Mouse (Mus musculus) cerebellum, postnatal 10 days (tissue): ENCODE results near the gene Tfip11.
A peak's percentile ranks its signal among the peaks of the same experiment; 100 is the strongest.
"Not testable (repeated sequence)": the region's sequence is repeated elsewhere in the genome, so short reads cannot be mapped to it uniquely, and the experiment has no call there.

Experiments
- DNase-seq, 2 experiments: peaks; one replicate each; pipeline ENCODE4 v3.0.0; 2021; ENCODE audit warnings: mixed read lengths in 2 of 2

Tfip11 gene

DNA sequence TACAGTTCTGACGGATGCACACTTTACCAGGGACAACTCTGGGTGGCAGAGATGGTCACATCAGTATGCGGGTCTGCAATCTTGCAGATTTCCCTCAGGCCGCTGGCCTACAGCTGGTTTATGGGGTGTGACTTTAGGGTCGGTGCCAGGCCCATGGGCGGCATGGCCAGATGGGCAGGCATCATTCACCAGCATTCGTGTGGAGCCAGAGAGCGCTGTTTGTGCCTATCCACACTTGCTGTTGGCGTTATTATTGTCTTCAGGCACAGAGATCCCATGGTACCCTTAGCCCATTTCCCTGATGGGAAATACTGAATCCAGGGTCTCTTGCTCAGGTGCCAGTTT, 35.6 kb upstream of the Tfip11 start:
- DNase-seq: peak; percentile 62 to 67

DNA sequence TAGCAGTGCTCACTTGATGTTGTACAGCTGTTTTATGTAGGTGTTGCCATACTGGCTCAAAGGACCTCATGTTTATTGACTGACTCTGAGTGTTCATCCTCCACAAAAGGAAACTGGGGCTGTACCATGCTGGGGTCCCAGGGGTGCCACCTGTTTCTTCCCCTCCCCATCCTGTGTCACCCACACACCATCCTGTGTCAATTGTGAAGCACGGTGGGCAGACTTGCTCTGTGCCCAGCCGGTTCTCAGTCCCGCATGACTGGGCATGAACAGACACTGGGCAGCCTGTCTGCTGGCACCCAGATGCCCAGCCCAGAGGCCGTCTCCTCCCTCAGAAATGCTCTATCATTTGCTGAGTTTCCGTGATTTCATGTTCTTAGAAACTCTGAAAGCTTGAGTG, 34.3 kb upstream of the Tfip11 start:
- DNase-seq: peak; percentile 53 to 66

DNA sequence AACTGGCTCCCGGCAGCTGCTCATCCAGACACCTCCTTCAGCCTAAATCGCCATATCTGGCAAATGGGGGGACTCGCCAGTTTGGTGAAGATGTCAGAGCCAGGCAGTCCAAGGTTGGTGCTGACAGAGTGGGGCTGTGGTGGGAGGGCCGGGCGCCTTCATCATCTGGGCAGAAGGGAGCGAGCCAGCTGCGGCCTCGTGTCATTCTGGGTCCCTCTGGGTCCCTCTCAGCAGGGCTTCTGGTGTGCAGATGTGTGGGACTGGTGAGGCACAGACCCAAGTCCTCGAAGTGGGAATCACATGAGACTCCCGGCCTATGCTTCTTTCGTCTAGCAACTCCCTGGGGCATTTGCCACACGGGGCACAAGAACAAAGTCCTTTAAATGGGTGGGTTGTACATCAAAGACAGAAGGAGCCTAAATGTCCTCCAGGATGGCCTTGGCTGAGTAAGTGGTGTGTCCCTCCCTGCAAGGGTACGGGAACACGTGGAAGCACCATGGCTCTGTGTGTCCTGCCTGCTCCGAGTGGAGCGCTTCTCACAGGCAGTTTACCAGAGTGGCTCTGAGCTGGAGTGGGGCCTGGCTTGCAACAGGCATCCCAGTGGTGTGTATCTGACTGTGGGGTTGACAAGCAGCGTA, 33.7 kb upstream of the Tfip11 start:
- no peak for DNase-seq

- no peak for DNase-seq
These were observed 32.4 kb upstream of the Tfip11 start for GRCm38 (mm10) chr5:112293800-112294199.

DNA sequence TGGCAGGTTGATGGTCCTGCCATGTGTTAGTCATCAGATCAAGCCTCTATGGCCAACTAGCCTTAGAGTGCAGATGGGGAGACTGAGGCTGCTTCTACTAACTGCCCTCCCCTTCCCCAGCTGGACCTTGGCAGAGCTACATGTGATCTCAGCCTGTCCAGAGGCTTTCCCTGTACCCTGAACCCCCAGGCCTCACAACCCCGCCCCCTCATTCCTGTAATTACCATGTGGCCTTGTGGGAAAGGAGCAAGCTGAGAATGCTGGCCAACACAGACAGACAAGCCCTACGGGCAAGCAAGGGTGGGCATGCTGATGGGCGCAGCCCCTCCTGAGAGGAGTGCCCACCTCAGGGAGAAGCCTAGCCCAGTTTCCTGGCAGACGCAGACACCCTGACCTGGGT, 31.5 kb upstream of the Tfip11 start:
- no peak for DNase-seq

- no peak for DNase-seq
These were observed 31.0 kb upstream of the Tfip11 start for GRCm38 (mm10) chr5:112295162-112295561.

DNA sequence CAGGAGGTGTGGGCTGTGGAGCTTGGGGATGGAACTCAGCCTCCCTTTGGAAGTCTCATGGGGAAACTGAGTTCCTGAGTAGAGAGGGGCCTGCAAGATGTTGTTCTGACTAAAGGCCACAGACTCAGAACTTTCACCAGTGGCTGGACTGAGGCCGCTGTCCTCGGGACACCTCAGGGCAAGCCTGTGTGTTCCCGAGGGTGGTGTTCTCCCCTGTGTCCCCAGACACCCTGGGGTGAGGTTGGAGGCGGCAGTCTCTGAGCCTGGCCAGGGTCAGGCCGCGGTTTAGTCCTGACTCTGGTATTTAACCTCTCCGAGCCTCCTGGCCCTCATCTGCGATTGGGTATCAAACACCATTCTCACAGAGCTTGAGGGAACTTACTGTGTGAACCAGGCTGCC, 30.6 kb upstream of the Tfip11 start:
- DNase-seq: no peak

- peak in 1 of 2 experiments; percentile 44 for DNase-seq
These were observed 29.6 kb upstream of the Tfip11 start for GRCm38 (mm10) chr5:112296404-112297181.

- no peak for DNase-seq
These were observed 28.9 kb upstream of the Tfip11 start for GRCm38 (mm10) chr5:112297257-112297656.

DNA sequence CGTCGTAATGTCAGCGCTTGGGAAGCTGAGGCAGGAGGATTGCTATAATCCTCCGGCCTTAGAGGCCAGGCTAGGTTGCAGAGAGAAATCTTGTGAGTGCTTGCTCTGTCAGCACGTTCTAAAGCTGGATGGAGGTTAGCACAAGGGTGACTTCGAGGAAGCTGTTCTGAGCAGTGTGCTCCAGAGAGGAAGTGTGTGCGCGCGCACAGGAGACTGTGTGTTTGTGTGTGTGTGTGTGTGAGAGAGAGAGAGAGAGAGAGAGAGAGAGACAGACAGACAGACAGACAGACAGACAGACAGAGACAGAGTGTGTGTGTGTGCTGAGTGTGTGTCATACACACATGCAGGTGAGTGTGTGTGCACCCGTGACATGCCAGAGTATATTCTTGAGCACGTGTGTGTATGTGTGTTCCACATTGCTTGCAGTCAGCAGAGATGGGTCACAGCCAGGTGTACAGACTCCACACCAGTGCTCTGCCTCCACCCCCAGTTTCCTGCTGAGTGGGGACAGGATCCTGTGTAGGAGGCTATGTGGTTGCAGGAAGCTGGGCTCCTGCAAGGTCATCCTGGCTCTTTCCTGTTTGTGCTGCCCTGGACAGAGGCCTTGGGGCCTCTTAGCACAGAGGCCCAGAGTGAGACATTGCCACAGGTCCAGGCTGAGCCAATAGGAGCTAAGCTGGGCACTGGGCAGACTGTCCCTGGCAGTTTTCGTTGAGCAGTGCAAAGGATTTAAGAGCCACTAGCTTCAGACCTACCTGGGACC, 27.8 kb upstream of the Tfip11 start:
- DNase-seq: no peak

DNA sequence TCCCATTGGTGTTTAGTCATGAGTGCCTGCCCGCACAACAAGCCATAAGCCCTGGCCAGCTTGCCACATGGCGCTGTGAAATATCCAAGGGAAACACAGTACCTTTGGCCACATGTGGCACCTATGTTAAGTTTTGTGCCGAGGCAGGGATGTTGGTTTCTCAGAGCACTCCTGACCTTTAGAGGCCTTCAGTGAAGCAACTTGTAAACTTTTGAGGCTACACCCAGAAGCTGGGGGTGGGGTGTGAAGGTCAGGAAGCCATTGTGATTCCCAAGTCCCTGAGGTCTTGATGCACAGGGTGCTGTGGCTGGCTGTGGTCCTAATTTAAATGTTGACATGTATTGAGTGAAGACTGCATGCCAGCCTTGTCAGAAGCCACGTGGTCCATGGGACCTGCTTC, 26.8 kb upstream of the Tfip11 start:
- no peak for DNase-seq

- no peak for DNase-seq
These were observed 26.0 kb upstream of the Tfip11 start for GRCm38 (mm10) chr5:112300112-112300511.

GRCm38 (mm10) chr5:112300721-112301308, 25.3 kb upstream of the Tfip11 start:
- DNase-seq: no peak

DNA sequence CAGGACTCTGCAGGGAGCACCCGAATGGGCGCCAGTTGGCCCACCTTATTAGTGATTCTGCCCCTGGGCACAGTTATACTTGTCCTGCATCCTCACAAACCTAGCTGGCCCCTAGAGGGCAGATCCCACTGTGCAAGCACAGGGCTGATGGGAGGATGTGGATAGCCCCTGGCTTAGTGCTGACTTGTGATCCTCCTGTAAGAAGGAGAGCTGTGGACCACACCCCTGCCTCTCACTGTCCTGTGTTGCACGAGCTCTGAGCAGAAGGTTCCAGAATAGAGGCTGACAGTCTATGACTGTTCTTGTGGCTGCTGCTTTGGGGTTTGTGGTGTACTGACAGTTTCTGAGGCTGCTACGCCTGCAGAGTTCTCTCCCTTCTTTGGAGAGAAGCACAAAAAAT, 24.5 kb upstream of the Tfip11 start:
- no peak for DNase-seq

- no peak for DNase-seq
These were observed 23.8 kb upstream of the Tfip11 start for GRCm38 (mm10) chr5:112302310-112302709.

GRCm38 (mm10) chr5:112305842-112306241, 20.3 kb upstream of the Tfip11 start:
- no peak for DNase-seq

DNA sequence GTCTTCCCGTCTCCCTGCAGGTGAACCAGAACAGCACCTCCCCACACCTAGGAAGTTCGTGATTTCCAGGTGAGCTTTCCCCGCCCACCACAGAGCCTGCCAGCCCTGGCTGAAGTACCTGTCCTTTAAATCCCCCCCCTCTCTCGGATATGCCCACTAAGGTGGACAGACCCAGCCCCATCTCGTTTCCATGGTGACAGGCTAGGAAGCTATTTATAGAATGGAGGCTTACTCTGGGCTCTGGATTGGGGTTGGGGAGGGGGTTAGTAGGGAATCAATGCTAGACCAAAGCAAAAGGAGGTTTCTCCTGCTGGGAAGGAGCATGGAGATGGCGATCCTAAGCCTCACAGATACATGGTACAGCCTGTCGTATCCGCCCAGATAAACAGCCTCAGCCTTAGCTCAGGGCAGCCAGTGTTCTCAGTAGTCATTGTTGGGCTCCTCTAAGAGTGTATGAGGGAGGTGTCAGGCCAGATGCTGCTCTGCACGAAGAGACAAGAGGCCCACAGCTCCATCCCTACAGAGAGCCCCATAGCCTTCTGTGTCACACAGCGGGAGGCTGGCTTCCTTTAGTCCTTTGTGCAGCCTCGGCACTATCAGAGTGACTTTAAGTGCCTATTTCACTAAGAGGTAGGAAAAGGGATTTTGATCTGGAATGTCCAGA, 12.8 kb upstream of the Tfip11 start:
- no peak for DNase-seq

DNA sequence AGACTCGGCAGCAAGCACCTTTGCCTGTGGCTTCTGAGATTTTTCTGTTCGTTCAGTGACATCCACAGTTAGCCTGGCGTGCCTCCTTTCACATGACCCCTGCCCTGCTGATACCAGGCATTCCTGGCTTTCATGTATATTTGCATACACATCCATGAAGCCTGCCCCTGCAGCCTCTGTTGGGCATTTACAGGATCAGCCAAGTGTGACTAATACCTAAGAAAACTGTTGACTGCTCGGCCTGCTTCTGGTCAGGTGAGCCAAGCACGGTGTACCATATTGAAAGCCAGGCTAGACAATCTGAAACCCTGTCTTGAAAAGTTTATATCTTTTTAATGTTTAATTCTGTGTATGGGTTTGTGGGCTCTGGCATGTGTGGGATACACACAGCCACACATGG, 9.7 kb upstream of the Tfip11 start:
- no peak for DNase-seq

- no peak for DNase-seq
These were observed 8.8 kb upstream of the Tfip11 start for GRCm38 (mm10) chr5:112317328-112317727.

GRCm38 (mm10) chr5:112319343-112319742, 6.8 kb upstream of the Tfip11 start:
- DNase-seq: not testable (repeated sequence)

DNA sequence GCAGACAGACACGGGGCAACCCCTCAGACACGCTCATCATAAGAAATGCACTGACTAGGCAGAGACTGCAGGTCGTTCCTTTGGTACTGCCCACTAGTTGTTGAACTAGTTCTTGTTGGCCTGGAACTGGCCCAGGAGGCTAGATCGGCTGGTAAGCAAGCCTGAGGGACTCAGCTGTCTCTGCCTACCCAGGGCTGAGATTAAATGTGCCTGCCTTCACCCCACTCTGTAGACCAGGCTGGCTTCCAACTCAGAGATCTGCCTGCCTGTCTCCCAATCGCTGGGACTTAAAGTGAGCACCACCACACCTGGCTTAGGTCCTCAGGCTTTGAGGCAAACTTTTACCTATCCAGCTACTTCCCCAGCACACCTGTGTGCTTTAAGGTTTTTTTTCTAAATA, 5.8 kb upstream of the Tfip11 start:
- DNase-seq: no peak

GRCm38 (mm10) chr5:112320936-112321335, 5.2 kb upstream of the Tfip11 start:
- DNase-seq: peak; percentile 45 to 47

- DNase-seq: no peak
These were observed 4.8 kb upstream of the Tfip11 start for GRCm38 (mm10) chr5:112321376-112321775.
